ENCODE assay signal across 8 mouse cellular contexts in the genomic region with DNA sequence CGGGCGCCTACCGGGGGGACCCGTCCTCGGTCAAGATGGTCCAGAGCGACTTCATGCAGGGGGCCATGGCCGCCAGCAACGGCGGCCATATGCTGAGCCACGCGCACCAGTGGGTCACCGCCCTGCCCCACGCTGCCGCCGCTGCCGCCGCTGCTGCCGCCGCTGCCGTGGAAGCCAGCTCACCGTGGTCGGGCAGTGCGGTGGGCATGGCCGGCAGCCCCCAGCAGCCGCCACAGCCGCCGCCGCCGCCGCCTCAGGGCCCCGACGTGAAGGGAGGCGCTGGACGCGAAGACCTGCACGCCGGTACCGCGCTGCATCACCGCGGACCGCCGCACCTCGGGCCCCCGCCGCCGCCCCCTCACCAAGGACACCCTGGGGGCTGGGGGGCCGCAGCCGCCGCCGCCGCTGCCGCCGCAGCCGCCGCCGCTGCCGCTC. TPM values are rescaled to one million over a fixed set of nuclear protein-coding genes. Genes with fewer than 3 reads are reported as not detected.
DNase-seq lines count a peak whose midpoint lies in the region; ATAC-seq and TF ChIP-seq lines count a peak whose summit lies in the region.
"Had no signal": no experiment of that assay in that cellular context is flagged by ENCODE, and none has a peak within 500 bp of the region (broad histone marks: within the 10 kb centered on the region; RNA-seq: fewer than 3 reads in every experiment).

No protein-coding gene starts in this region.

- DNase-seq in lung, embryonic 14.5 days = no peak
- no peak for DNase-seq in lung, postnatal 4 days
- DNase-seq in forebrain, embryonic 14.5 days (ENCODE audit: low spot score) = peak; percentile 50
- DNase-seq in thymus, adult 2 months = no peak
- no peak for DNase-seq in B cell, adult 2 months

- peak overlapping the region; percentile 48 for H3K9ac ChIP-seq in lung, embryonic 14.5 days
- H3K9ac ChIP-seq in forebrain, embryonic 14.5 days (ENCODE audit: low read length) = peak overlapping the region; percentile 100
- peak overlapping the region; percentile 63 for H3K9ac ChIP-seq in limb, embryonic 13.5 days

- H3K27ac ChIP-seq in lung, embryonic 14.5 days (ENCODE audit: low read depth) = no peak overlapping the region
- peak overlapping the region; percentile 99 for H3K27ac ChIP-seq in forebrain, embryonic 14.5 days (ENCODE audit: low read depth, low read length)
- no peak overlapping the region for H3K27ac ChIP-seq in limb, embryonic 13.5 days
- no peak overlapping the region for H3K27ac ChIP-seq in small intestine, adult 2 months (ENCODE audit: insufficient read depth, low read depth, low read length)
- no peak overlapping the region for H3K27ac ChIP-seq in thymus, adult 2 months (ENCODE audit: control insufficient read depth, insufficient read depth, low read length)

- peak overlapping the region; percentile 48 for H3K4me3 ChIP-seq in lung, embryonic 14.5 days (ENCODE audit: low read depth, low read length)
- H3K4me3 ChIP-seq in forebrain, embryonic 14.5 days (ENCODE audit: low read depth, low read length) = peak overlapping the region; percentile 94
- H3K4me3 ChIP-seq in limb, embryonic 13.5 days = peak overlapping the region; percentile 54
- H3K4me3 ChIP-seq in small intestine, adult 2 months (ENCODE audit: low read depth, low read length) = peak overlapping the region; percentile 24; the same call in 1 of the 2 replicates
- no peak overlapping the region for H3K4me3 ChIP-seq in thymus, adult 2 months (ENCODE audit: control insufficient read depth, insufficient read depth, low read length)
- H3K4me3 ChIP-seq: myocyte had no signal

- no peaks in the 10 kb centered on the region for H3K36me3 ChIP-seq in lung, embryonic 14.5 days (ENCODE audit: insufficient read depth)
- peaks cover 30% of the 10 kb centered on the region for H3K36me3 ChIP-seq in forebrain, embryonic 14.5 days (ENCODE audit: control insufficient read depth, insufficient read depth, low read length)
- no peaks in the 10 kb centered on the region for H3K36me3 ChIP-seq in limb, embryonic 13.5 days
- no peaks in the 10 kb centered on the region for H3K36me3 ChIP-seq in small intestine, adult 2 months (ENCODE audit: control insufficient read depth, insufficient read depth, low read length)
- no peaks in the 10 kb centered on the region for H3K36me3 ChIP-seq in thymus, adult 2 months (ENCODE audit: control insufficient read depth, insufficient read depth, low read length)

- TF ChIP-seq CTCF in lung, embryonic 14.5 days (IDR thresholded peaks at IDR 0.05; ENCODE audit: low read depth) = no peak
- TF ChIP-seq CTCF in small intestine, adult 2 months (IDR thresholded peaks at IDR 0.05; ENCODE audit: extremely low read depth, insufficient read length, insufficient replicate concordance, low read depth, low read length) = no peak
- TF ChIP-seq CTCF in thymus, adult 2 months (IDR thresholded peaks at IDR 0.05; ENCODE audit: borderline replicate concordance, control insufficient read depth, extremely low read depth, insufficient read depth, low read length, poor library complexity) = no peak

- H3K9me3 ChIP-seq in lung, embryonic 14.5 days (ENCODE audit: low read depth, low read length) = no peaks in the 10 kb centered on the region
- H3K9me3 ChIP-seq in forebrain, embryonic 14.5 days (replicated peaks; ENCODE audit: control insufficient read depth, low read length) = no peaks in the 10 kb centered on the region
- no peaks in the 10 kb centered on the region for H3K9me3 ChIP-seq in limb, embryonic 13.5 days

- H3K4me2 ChIP-seq in lung, embryonic 14.5 days = peak overlapping the region; percentile 84
- peak overlapping the region; percentile 97 for H3K4me2 ChIP-seq in forebrain, embryonic 14.5 days (ENCODE audit: low read length)
- peak overlapping the region; percentile 80 for H3K4me2 ChIP-seq in limb, embryonic 13.5 days (replicated peaks)

- H3K4me1 ChIP-seq in lung, embryonic 14.5 days (ENCODE audit: insufficient read depth) = 0 out of 2 replicates have a peak, but pooled peaks cover 3% of the 10 kb centered on the region
- H3K4me1 ChIP-seq in forebrain, embryonic 14.5 days (ENCODE audit: control insufficient read depth, insufficient read depth, low read length) = no peaks in the 10 kb centered on the region
- peaks cover 38% of the 10 kb centered on the region for H3K4me1 ChIP-seq in limb, embryonic 13.5 days
- H3K4me1 ChIP-seq in small intestine, adult 2 months (ENCODE audit: control insufficient read depth, insufficient read depth, insufficient read length, low read length) = peaks cover 11% of the 10 kb centered on the region
- 0 out of 2 replicates have a peak, but pooled peaks cover 4% of the 10 kb centered on the region for H3K4me1 ChIP-seq in thymus, adult 2 months (replicated peaks; ENCODE audit: control insufficient read depth, insufficient read depth, low read length)

- under 1% methylated on average over 54 of the region's 58 CpGs for WGBS in lung, embryonic 14.5 days
- WGBS in forebrain, embryonic 14.5 days = under 1% methylated on average over 36 of the region's 58 CpGs
- WGBS in limb, embryonic 13.5 days = 1% methylated on average over 54 of the region's 58 CpGs
- WGBS in small intestine, adult 2 months = 3% methylated on average over 39 of the region's 58 CpGs
- 4% methylated on average over 58 of the region's 58 CpGs for WGBS in thymus, adult 2 months

- no peak for TF ChIP-seq POLR2A in small intestine, adult 2 months (IDR thresholded peaks at IDR 0.05; ENCODE audit: low read depth, low read length)
- TF ChIP-seq POLR2A in thymus, adult 2 months (IDR thresholded peaks at IDR 0.05; ENCODE audit: control insufficient read depth, extremely low read depth, insufficient read depth, low read length, poor library complexity) = no peak

- no peak for ATAC-seq in lung, embryonic 14.5 days (ENCODE audit: insufficient read depth)
- ATAC-seq in forebrain, embryonic 14.5 days = no peak
- no peak for ATAC-seq in limb, embryonic 13.5 days (ENCODE audit: low FRiP score, low read depth)

- H3K27me3 ChIP-seq in lung, embryonic 14.5 days (ENCODE audit: insufficient read depth, low read length) = peaks cover 89% of the 10 kb centered on the region
- H3K27me3 ChIP-seq in forebrain, embryonic 14.5 days (replicated peaks; ENCODE audit: control insufficient read depth, insufficient read depth, low read length) = no peaks in the 10 kb centered on the region
- H3K27me3 ChIP-seq in limb, embryonic 13.5 days = peaks cover 85% of the 10 kb centered on the region
- H3K27me3 ChIP-seq in small intestine, adult 2 months (ENCODE audit: control insufficient read depth, insufficient read depth, low read length) = peaks cover 76% of the 10 kb centered on the region
- H3K27me3 ChIP-seq in thymus, adult 2 months (ENCODE audit: control insufficient read depth, insufficient read depth, low read length) = peaks cover 36% of the 10 kb centered on the region

RNA-seq across cellular contexts. Expression of a gene that starts 1.8 kb away (rescaled TPM):
- 0.34 and 0.49 TPM in 2 replicates for polyA plus RNA-seq in lung, embryonic 14.5 days (2014; fragmentation: Nextera tagmentation; extraction: Ambion mirVana)
- polyA plus RNA-seq in forebrain, embryonic 14.5 days (2014; fragmentation: Nextera tagmentation; extraction: Ambion mirVana) = 28.9 and 35.3 TPM in 2 replicates
- polyA plus RNA-seq in limb, embryonic 13.5 days (2015; fragmentation: Nextera tagmentation; extraction: Ambion mirVana) = 0.93 and 0.97 TPM in 2 replicates
- 0.01 TPM in 1 of 2 replicates, not detected in the other for polyA plus RNA-seq in small intestine, adult 2 months (2012; rRNA removed)
- polyA plus RNA-seq in thymus, adult 2 months (2012; rRNA removed) = 0.06 and 0.09 TPM in 2 replicates
- polyA plus RNA-seq: myocyte had no signal

Comparison
In these comparisons a context has a peak if more than half of its experiments do, and no peak if none do; other contexts are left out.
1. H3K9ac ChIP-seq: peak in every context shown above with its lines; median percentile 100 in forebrain, embryonic 14.5 days; 63 in limb, embryonic 13.5 days; 48 in lung, embryonic 14.5 days.
2. RNA of a gene that starts 1.8 kb away (polyA plus RNA-seq): 28.9 to 35.3 TPM in forebrain, embryonic 14.5 days; 0.93 to 0.97 TPM in limb, embryonic 13.5 days, 0.34 to 0.49 TPM in lung, embryonic 14.5 days, 0.06 to 0.09 TPM in thymus, adult 2 months and 0.01 TPM in small intestine, adult 2 months; every median in the first group is over 10 times any median in the second.
3. Peak in every context shown above with its lines, with median percentiles within 50 percentile points of each other: H3K4me2 ChIP-seq.